Mouse (Mus musculus) stomach, embryonic 16.5 days (tissue): ENCODE measurements around the gene Sp4. TPM values are rescaled to one million over a fixed set of nuclear protein-coding genes. Genes with fewer than 3 reads are reported as not detected.

Source experiments
- ATAC-seq: fragments of 200-750 bp; cut with Nextera tagmentation; 2 replicates; pipeline ENCODE4 v1.8.0; 2017; ENCODE audit warnings: moderate number of reproducible peaks, moderate TSS enrichment; ENCODE audit not compliant: insufficient read depth, low FRiP score
- H3K27ac ChIP-seq: fragments of 300-500 bp; sonication (generic); 2 replicates; pipeline ENCODE4 v1.5.1; 2014; ENCODE audit warnings: low read length
- H3K27me3 ChIP-seq: fragments of 300-500 bp; sonication (generic); 2 replicates; pipeline ENCODE4 v1.6.1; 2014; ENCODE audit warnings: low read length, control low read depth, mixed read lengths; ENCODE audit not compliant: control insufficient read depth, insufficient read depth
- H3K36me3 ChIP-seq: fragments of 300-500 bp; sonication (generic); 2 replicates; pipeline ENCODE4 v1.6.1; 2014; ENCODE audit warnings: low read length; ENCODE audit not compliant: control insufficient read depth, insufficient read depth
- H3K4me1 ChIP-seq: fragments of 300-500 bp; sonication (generic); 2 replicates; pipeline ENCODE4 v1.6.1; 2014; ENCODE audit warnings: low read length, control low read depth, mixed read lengths; ENCODE audit not compliant: control insufficient read depth, insufficient read depth
- H3K4me2 ChIP-seq: fragments of 300-500 bp; sonication (generic); 2 replicates; pipeline ENCODE4 v1.6.1; 2014; ENCODE audit warnings: low read depth, low read length, mixed read lengths
- H3K4me3 ChIP-seq: fragments of 300-500 bp; sonication (generic); replicated peaks from 2 replicates; pipeline ENCODE4 v1.5.1; 2014; ENCODE audit warnings: mild to moderate bottlenecking, low read length
- H3K9ac ChIP-seq: fragments of 300-500 bp; sonication (generic); 2 replicates; pipeline ENCODE4 v1.6.1; 2014; ENCODE audit warnings: low read length
- H3K9me3 ChIP-seq: fragments of 300-500 bp; sonication (generic); replicated peaks from 2 replicates; pipeline ENCODE4 v1.6.1; 2016; ENCODE audit warnings: low read length, control low read depth; ENCODE audit not compliant: control insufficient read depth
- WGBS: fragments of 180-500 bp; shearing (Covaris S2); extraction: QIAGEN DNeasy Blood & Tissue Kit; methylation state at CpG from one replicate; pipeline ENCODE4 v1.1.7; 2014; 5-methylcytosine and 5-hydroxymethylcytosine counted together
- polyA plus RNA-seq: library from polyadenylated mRNA; unstranded; fragments of >200 nt; fragmentation: Nextera tagmentation; extraction: Ambion mirVana; gene quantifications from 2 replicates; pipeline ENCODE4 v1.2.1, GENCODE M21; 2015

The Sp4 gene
- polyA plus RNA-seq, 1 experiment from 2014 or later, result 5.6 TPM

- no peak overlapping the region for H3K9ac ChIP-seq
- no peaks in the 10 kb centered on the region for H3K36me3 ChIP-seq
- WGBS, result 71% methylated on average over 3 of the region's 3 CpGs
- no peak for ATAC-seq
- H3K4me2 ChIP-seq, result no peak overlapping the region
- H3K27ac ChIP-seq, result no peak overlapping the region
- H3K27me3 ChIP-seq, result no peaks in the 10 kb centered on the region
- H3K4me3 ChIP-seq, result no peak overlapping the region
- no peaks in the 10 kb centered on the region for H3K9me3 ChIP-seq
- no peaks in the 10 kb centered on the region for H3K4me1 ChIP-seq
Observed at GRCm38 (mm10) chr12:118313805-118314476, 12.7 kb upstream of the Sp4 start.

GRCm38 (mm10) chr12:118303586-118303985, 2.3 kb upstream of the Sp4 start:
- Histone ChIP-seq H3K9me3 (no peaks in the 10 kb centered on the region), H3K27ac (no peak overlapping the region), H3K4me1 (peaks cover 8% of the 10 kb centered on the region; the same call in 1 of the 2 replicates), H3K27me3 (no peaks in the 10 kb centered on the region), H3K4me3 (no peak overlapping the region), H3K36me3 (no peaks in the 10 kb centered on the region), H3K9ac (no peak overlapping the region), H3K4me2 (no peak overlapping the region)
- 72% methylated on average over 3 of the region's 3 CpGs for WGBS
- ATAC-seq, result no peak

GRCm38 (mm10) chr12:118303066-118303465, 1.8 kb upstream of the Sp4 start:
- 92% methylated on average over 5 of the region's 5 CpGs for WGBS
- Histone ChIP-seq H3K4me2 (peak overlapping the region; percentile 88), H3K27me3 (no peaks in the 10 kb centered on the region), H3K9ac (no peak overlapping the region), H3K4me3 (no peak overlapping the region), H3K9me3 (no peaks in the 10 kb centered on the region), H3K27ac (no peak overlapping the region), H3K4me1 (peaks cover 10% of the 10 kb centered on the region; the same call in 1 of the 2 replicates), H3K36me3 (no peaks in the 10 kb centered on the region)
- no peak for ATAC-seq

GRCm38 (mm10) chr12:118301866-118302835, 911 bp upstream of the Sp4 start:
- WGBS, result under 1% methylated on average over 73 of the region's 74 CpGs
- Histone ChIP-seq H3K36me3 (no peaks in the 10 kb centered on the region), H3K4me2 (peak overlapping the region; percentile 88), H3K9ac (peak overlapping the region; percentile 89), H3K4me1 (peaks cover 10% of the 10 kb centered on the region; the same call in 1 of the 2 replicates), H3K27ac (peak overlapping the region; percentile 96), H3K4me3 (peak overlapping the region; percentile 91), H3K27me3 (no peaks in the 10 kb centered on the region), H3K9me3 (no peaks in the 10 kb centered on the region)
- peak; percentile 91 for ATAC-seq

DNA sequence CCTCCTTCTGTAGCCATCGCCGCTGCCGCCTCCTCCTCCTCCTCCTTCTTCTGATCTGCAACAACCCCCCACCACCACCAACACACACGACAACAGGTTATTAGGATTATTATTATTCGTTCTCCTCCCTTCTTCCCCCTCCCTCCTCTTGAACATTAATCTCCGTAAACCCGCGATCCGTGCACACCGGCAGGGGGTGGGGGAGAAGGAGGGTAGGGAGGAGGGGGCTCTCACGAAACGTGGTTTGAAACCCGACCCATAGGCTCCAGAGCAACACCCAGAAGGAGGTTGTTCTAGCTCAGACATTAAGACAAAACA, 527 bp downstream of the Sp4 start:
- no peak for ATAC-seq
- Histone ChIP-seq H3K4me3 (peak overlapping the region; percentile 91), H3K9me3 (no peaks in the 10 kb centered on the region), H3K4me2 (peak overlapping the region; percentile 66), H3K4me1 (peaks cover 10% of the 10 kb centered on the region; the same call in 1 of the 2 replicates), H3K27me3 (no peaks in the 10 kb centered on the region), H3K9ac (peak overlapping the region; percentile 82), H3K27ac (peak overlapping the region; percentile 97), H3K36me3 (no peaks in the 10 kb centered on the region)
- under 1% methylated on average over 12 of the region's 13 CpGs for WGBS

DNA sequence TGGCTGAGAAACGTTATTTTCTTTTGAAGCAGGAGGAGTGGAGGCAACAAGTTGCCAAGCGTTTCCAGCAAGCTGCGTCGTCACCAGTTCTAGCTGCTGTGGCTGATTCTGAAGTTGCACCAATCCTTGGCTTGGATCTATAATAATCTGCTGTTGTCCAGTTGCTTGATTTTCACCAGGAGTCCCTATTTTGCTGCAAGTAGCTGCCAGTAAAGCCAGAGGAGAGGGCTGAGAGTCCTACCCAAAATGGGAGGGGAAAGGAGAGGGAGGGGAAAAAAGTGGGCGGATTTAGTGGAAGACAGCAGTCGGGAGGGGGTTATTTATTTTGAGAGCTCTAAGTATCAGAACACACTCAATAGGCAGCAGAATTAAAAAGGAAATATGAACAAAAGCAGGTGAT, 1.3 kb downstream of the Sp4 start:
- ATAC-seq, result no peak
- Histone ChIP-seq H3K36me3 (no peaks in the 10 kb centered on the region), H3K4me2 (peak overlapping the region; percentile 66), H3K9ac (peak overlapping the region; percentile 36; the same call in 1 of the 2 replicates), H3K4me3 (peak overlapping the region; percentile 15), H3K9me3 (no peaks in the 10 kb centered on the region), H3K4me1 (peaks cover 10% of the 10 kb centered on the region; the same call in 1 of the 2 replicates), H3K27ac (no peak overlapping the region), H3K27me3 (no peaks in the 10 kb centered on the region)
- 14% methylated on average over 6 of the region's 6 CpGs for WGBS

DNA sequence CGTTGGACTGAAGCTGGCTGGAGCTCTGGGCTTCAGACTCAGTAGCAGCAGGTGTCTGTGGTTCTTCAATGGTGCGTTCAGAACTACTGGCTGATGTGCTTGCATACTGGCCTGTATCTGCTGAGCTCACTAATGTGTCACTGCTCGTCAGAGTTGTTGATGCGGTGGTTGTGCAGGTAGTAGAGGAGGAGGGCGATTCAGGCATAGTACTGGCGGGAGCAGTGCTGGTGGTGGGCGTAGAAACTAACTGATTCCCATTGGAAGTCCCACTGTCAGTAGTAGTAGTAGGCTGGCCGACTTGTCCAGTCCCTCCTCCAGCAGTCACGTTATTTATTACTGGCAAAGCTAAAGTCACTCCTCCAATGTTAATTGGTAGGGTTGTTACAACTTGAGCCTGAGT, 2.1 kb downstream of the Sp4 start:
- Histone ChIP-seq H3K9ac (no peak overlapping the region), H3K27ac (no peak overlapping the region), H3K9me3 (no peaks in the 10 kb centered on the region), H3K4me2 (no peak overlapping the region), H3K27me3 (no peaks in the 10 kb centered on the region), H3K36me3 (no peaks in the 10 kb centered on the region), H3K4me1 (peaks cover 10% of the 10 kb centered on the region; the same call in 1 of the 2 replicates), H3K4me3 (no peak overlapping the region)
- WGBS, result 84% methylated on average over 9 of the region's 9 CpGs
- ATAC-seq, result no peak

DNA sequence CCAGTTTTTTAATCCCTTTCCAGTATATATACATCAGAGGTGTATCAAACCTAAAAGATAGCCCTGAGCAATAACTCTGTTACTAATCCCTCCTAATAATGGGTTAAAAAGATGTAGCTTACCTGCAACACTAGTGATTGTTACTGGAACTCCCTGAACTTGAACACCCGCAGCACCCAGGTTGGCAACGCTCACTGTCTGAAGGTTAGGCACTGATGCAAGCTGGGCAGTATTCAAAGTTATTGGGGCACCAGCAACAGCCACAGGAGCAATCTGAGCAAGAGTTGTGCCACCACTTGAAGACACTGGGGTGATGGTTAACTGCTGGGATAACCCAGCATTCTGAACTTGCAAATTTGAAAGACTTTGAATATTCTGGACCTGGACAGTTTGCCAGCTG, 2.7 kb downstream of the Sp4 start:
- no peak for ATAC-seq
- Histone ChIP-seq H3K9ac (no peak overlapping the region), H3K36me3 (no peaks in the 10 kb centered on the region), H3K27me3 (no peaks in the 10 kb centered on the region), H3K4me2 (no peak overlapping the region), H3K4me3 (no peak overlapping the region), H3K27ac (no peak overlapping the region), H3K4me1 (peaks cover 10% of the 10 kb centered on the region; the same call in 1 of the 2 replicates), H3K9me3 (no peaks in the 10 kb centered on the region)
- 79% methylated on average over 2 of the region's 2 CpGs for WGBS

- no peaks in the 10 kb centered on the region for H3K36me3 ChIP-seq
- peak overlapping the region; percentile 25; the same call in 1 of the 2 replicates for H3K4me2 ChIP-seq
- no peak for ATAC-seq
- no peak overlapping the region for H3K27ac ChIP-seq
- no peak overlapping the region for H3K9ac ChIP-seq
- WGBS, result 85% methylated on average over 2 of the region's 2 CpGs
- H3K4me1 ChIP-seq, result peaks cover 10% of the 10 kb centered on the region; the same call in 1 of the 2 replicates
- no peaks in the 10 kb centered on the region for H3K9me3 ChIP-seq
- H3K4me3 ChIP-seq, result no peak overlapping the region
- no peaks in the 10 kb centered on the region for H3K27me3 ChIP-seq
Observed at GRCm38 (mm10) chr12:118296236-118296635, 5.0 kb downstream of the Sp4 start.
